Mouse (Mus musculus) heart, embryonic 10.5 days (tissue): ENCODE data around the gene Phtf1. TPM values are rescaled to one million over a fixed set of nuclear protein-coding genes. Genes with fewer than 3 reads are reported as not detected.

Experiments used
- DNase-seq: peaks from one replicate; pipeline ENCODE4 v3.0.0-alpha.2; 2017; ENCODE audit warnings: low spot score
- H3K27ac ChIP-seq: fragments of 300-500 bp; sonication (generic); 2 replicates; pipeline ENCODE4 v1.5.1; 2016; ENCODE audit warnings: mild to moderate bottlenecking
- H3K27me3 ChIP-seq: fragments of 300-500 bp; sonication (generic); 2 replicates; pipeline ENCODE4 v1.6.1; 2016; ENCODE audit warnings: mild to moderate bottlenecking; ENCODE audit not compliant: poor library complexity, insufficient read depth, severe bottlenecking
- H3K36me3 ChIP-seq: fragments of 300-500 bp; sonication (generic); 2 replicates; pipeline ENCODE4 v1.6.1; 2016; ENCODE audit warnings: mild to moderate bottlenecking, moderate library complexity
- H3K4me1 ChIP-seq: fragments of 300-500 bp; sonication (generic); 2 replicates; pipeline ENCODE4 v1.6.1; 2016; ENCODE audit warnings: mild to moderate bottlenecking
- H3K4me3 ChIP-seq: fragments of 300-500 bp; sonication (generic); 2 replicates; pipeline ENCODE4 v1.5.1; 2016; ENCODE audit warnings: mild to moderate bottlenecking, moderate library complexity
- H3K9me3 ChIP-seq: fragments of 300-500 bp; sonication (generic); 2 replicates; pipeline ENCODE4 v1.6.1; 2016; ENCODE audit warnings: mild to moderate bottlenecking, moderate library complexity
- WGBS: fragments of 180-500 bp; shearing (Covaris S2); methylation state at CpG from one replicate; pipeline ENCODE4 v1.1.7; 2016; 5-methylcytosine and 5-hydroxymethylcytosine counted together
- polyA plus RNA-seq: library from polyadenylated mRNA; unstranded; fragments of >200 nt; fragmentation: Nextera tagmentation; extraction: Ambion mirVana; gene quantifications from 2 replicates; pipeline ENCODE4 v1.2.1, GENCODE M21; 2016

Gene Phtf1
- polyA plus RNA-seq, 1 experiment from 2014 or later: 25.4 TPM

DNA sequence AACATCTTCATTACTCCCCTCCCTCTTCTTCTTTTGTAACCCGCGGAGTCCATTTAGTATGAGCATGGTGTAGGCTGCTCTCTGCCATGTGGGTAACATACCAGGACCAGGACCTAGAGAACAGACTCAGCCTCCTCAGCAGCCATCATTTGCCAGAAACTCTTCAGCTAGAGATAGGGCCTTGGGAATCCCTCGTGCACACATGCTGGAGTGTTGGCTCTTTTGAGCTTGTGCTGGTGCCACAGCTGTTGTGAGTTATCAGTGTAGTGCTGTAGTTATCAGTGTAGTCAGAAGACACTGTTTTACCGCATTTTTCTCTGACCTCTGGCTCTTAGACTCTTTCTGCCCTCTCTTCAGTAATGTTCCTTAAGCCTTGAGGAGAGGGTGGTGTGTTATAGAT lies 21.4 kb downstream of the Phtf1 start:
- H3K4me1 ChIP-seq: no peaks in the 10 kb centered on the region
- H3K27me3 ChIP-seq: no peaks in the 10 kb centered on the region
- H3K4me3 ChIP-seq: no peak overlapping the region
- DNase-seq: no peak
- H3K36me3 ChIP-seq: peaks cover 61% of the 10 kb centered on the region
- no peaks in the 10 kb centered on the region for H3K9me3 ChIP-seq
- 73% methylated on average over 4 of the region's 4 CpGs for WGBS
- H3K27ac ChIP-seq: no peak overlapping the region

DNA sequence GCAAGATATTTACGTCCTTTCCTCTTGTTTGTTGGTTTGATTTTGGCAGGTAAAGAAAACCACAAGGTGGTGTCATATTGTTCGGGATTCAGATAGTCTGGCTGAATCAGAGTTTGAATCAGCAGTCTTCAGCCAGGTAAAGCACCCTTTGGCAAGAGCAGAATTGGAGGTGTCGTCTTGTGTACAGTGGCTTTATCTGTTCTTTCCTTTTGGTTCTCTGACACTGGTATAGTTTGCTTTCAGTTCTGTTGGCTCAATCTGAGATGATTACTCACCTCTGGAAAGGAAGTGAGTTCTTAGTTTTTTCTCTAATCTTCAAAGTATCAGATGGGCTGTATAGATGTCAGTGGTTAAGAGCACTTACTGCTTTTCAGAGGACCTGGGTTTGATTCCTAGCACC lies 23.4 kb downstream of the Phtf1 start:
- no peaks in the 10 kb centered on the region for H3K9me3 ChIP-seq
- H3K27me3 ChIP-seq: no peaks in the 10 kb centered on the region
- no peak overlapping the region for H3K27ac ChIP-seq
- H3K36me3 ChIP-seq: peaks cover 58% of the 10 kb centered on the region
- H3K4me3 ChIP-seq: no peak overlapping the region
- H3K4me1 ChIP-seq: peaks cover 11% of the 10 kb centered on the region; the same call in 1 of the 2 replicates
- WGBS: 92% methylated on average over 3 of the region's 3 CpGs
- no peak for DNase-seq

DNA sequence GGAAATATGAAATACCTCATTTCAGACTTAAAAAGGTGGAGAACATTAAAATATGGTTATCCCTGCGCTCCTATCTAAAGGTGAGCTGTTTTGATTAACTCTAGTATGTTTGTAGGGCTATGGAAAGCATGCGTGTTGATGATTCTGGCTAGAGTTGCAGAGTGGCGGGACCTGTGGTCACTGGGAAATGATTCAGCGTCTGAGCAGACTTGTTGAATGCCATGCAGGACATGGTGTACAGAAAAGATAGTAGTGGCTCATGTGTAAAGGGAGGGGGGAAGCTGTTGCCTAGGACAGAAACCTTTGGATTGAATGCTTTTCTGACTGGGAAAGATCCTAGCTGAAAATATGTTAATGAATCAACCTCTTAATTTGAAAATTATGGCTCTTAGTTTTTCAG lies 30.8 kb downstream of the Phtf1 start:
- Histone ChIP-seq H3K4me1 (peaks cover 12% of the 10 kb centered on the region; the same call in 1 of the 2 replicates), H3K9me3 (no peaks in the 10 kb centered on the region), H3K27ac (no peak overlapping the region), H3K4me3 (no peak overlapping the region), H3K36me3 (peaks cover 51% of the 10 kb centered on the region), H3K27me3 (no peaks in the 10 kb centered on the region)
- no peak for DNase-seq
- 84% methylated on average over 4 of the region's 4 CpGs for WGBS

DNA sequence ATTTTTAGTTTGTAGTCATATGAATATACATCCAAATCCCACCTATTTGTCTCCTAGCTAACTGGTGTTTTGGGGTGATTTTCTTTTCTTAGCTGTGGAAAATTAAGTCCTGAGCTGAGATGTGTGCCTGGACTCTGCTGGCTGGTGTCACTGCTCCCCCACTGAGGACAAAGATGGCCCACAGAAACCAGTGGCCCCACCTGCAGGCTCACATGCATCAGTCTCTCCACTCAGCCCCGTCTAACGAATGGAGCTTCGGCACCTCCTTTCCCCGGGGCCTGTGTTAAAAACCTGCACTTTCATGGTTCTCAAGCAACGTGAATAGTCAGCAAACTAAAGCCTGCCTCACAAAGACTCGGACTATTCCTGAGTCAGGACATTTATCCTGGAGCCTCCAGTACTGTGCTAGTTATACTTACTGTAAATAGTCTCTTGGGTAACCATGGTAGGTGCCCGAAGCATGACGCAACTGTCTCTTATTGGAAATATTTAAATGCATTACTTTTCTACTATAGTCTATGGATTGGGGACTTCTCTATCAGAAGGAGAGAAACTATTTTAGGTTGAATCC lies 39.1 kb downstream of the Phtf1 start:
- H3K27ac ChIP-seq: no peak overlapping the region
- H3K36me3 ChIP-seq: peaks cover 55% of the 10 kb centered on the region
- H3K9me3 ChIP-seq: no peaks in the 10 kb centered on the region
- H3K4me1 ChIP-seq: no peaks in the 10 kb centered on the region
- no peak overlapping the region for H3K4me3 ChIP-seq
- no peak for DNase-seq
- 89% methylated on average over 8 of the region's 8 CpGs for WGBS
- H3K27me3 ChIP-seq: no peaks in the 10 kb centered on the region

DNA sequence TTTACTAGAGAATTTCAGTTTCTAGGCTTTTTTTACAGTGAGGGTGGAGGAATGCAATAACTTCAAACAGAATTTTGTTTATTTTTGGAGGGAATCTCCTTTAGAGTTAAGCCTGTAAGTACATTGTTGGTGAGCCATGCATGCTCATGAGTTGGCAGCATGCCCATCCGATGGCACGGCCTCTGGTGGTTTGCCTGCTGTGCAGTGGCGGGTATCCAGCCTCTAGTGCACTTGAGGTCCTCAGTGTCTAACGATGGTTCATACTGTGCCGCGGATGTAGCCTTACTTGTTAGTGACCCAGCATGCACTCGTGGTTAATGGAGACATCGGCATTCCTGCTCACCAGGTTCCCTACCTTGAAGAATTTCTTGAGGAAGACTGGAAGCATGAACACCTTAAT lies 39.6 kb downstream of the Phtf1 start:
- WGBS: 90% methylated on average over 8 of the region's 8 CpGs
- Histone ChIP-seq H3K36me3 (peaks cover 60% of the 10 kb centered on the region), H3K27me3 (no peaks in the 10 kb centered on the region), H3K27ac (no peak overlapping the region), H3K9me3 (no peaks in the 10 kb centered on the region), H3K4me3 (no peak overlapping the region), H3K4me1 (no peaks in the 10 kb centered on the region)
- no peak for DNase-seq

DNA sequence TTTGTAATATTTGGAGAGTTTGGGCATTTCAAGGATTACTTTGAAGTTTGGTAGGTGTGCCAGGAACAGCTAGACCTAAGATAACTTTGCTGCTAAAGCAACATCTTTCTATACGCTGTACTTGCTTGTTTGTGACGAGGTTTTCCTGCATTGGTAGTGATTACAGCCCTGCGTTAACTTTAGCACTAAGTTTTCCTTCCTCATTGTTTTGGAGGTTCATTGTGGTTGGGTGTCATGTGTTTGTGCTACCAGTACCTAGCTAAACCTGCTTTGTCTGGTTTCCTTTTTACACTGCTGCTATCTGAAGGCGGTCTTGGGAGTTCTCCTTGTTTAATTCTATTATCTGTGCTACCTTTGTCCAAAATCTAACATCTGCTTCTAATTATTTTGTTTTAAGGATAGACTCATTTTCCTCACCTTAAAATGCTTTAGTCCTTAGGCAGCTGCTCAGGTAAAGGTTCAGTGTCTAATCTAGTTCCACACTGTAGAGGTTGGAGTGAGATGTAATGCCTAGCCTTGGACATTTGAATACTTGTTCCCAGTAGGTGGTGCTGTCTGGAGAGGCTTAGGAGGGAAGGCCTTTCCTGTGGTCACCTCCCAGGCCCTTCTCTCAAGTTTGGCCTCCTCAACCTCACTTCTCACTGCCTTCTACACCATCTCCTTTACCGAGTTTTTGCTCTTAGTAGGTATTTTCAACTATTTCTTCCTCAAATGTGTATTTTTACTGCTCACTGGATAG lies 42.2 kb downstream of the Phtf1 start:
- 88% methylated on average over 5 of the region's 5 CpGs for WGBS
- H3K36me3 ChIP-seq: peaks cover 57% of the 10 kb centered on the region
- DNase-seq: no peak

DNA sequence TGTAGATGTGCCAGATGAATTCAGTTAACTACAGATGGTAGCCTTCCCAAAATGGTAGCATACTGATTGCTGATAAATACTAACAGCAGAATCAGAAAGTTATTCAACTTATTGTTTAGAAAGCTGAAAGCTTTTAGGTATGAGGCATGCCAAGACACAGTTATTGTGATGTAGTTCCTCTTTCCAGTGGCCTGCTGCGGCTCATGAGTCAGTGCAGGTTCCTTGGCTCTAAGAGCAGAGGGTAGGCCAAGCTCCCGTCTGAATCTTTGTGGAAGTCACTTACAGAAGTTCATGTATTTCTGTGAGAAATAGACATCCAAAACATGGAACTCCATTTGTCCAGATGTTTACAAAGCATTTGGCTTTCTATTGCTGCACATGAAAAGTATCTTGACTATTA lies 44.1 kb downstream of the Phtf1 start:
- no peak overlapping the region for H3K27ac ChIP-seq
- 87% methylated on average over 2 of the region's 2 CpGs for WGBS
- H3K27me3 ChIP-seq: no peaks in the 10 kb centered on the region
- peaks cover 57% of the 10 kb centered on the region for H3K36me3 ChIP-seq
- H3K9me3 ChIP-seq: no peaks in the 10 kb centered on the region
- H3K4me1 ChIP-seq: no peaks in the 10 kb centered on the region
- no peak overlapping the region for H3K4me3 ChIP-seq
- DNase-seq: no peak

More for the DNA sequence above, 42.2 kb downstream of the Phtf1 start:
- H3K27ac ChIP-seq: no peak overlapping the region
- H3K27me3 ChIP-seq: no peaks in the 10 kb centered on the region
- no peaks in the 10 kb centered on the region for H3K9me3 ChIP-seq
- no peaks in the 10 kb centered on the region for H3K4me1 ChIP-seq
- H3K4me3 ChIP-seq: no peak overlapping the region

DNA sequence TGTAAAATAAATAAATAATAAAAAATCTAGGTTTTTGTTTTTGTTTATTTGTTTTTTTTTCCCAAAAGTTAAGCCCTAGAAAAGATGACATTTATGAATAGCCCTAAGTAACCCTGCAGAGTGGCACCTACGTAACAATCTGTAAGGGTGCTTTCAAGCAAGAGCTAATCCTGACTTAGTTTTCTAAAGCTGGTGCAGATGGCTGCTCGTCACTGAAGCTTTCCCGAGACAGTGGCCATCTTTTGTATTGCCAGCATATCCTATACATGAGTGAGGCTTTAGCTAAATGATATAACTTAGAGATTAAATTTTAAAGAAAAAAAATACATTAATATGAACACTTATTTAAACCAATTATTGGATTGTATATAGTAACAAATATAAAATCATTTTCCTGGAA lies 50.0 kb downstream of the Phtf1 start:
- Histone ChIP-seq H3K4me3 (no peak overlapping the region), H3K27ac (no peak overlapping the region), H3K9me3 (no peaks in the 10 kb centered on the region), H3K27me3 (no peaks in the 10 kb centered on the region), H3K4me1 (no peaks in the 10 kb centered on the region), H3K36me3 (peaks cover 81% of the 10 kb centered on the region)
- DNase-seq: no peak
- WGBS: 94% methylated on average over 3 of the region's 3 CpGs

DNA sequence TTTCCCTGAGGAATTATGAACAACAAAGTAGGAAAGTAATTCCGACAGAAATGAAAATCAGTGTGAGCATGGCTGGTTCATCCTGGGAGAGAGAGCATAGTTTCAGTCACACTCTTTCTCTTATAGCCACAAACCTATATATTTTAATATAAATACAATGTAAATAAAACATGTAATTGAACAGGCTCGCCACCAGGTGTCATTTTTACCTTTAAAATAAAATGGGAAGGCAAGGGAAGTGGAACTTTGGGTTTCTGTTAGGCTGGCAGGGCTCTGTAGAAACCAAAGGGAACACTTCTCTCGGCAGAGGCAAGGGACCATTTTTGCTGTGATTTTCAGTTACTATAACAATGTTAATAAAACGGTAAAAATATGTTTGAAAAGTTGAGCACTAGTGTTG lies 51.5 kb downstream of the Phtf1 start:
- no peak overlapping the region for H3K27ac ChIP-seq
- H3K4me3 ChIP-seq: no peak overlapping the region
- 74% methylated on average over 4 of the region's 4 CpGs for WGBS
- peaks cover 84% of the 10 kb centered on the region for H3K36me3 ChIP-seq
- no peak for DNase-seq
- H3K27me3 ChIP-seq: no peaks in the 10 kb centered on the region
- H3K4me1 ChIP-seq: no peaks in the 10 kb centered on the region
- H3K9me3 ChIP-seq: no peaks in the 10 kb centered on the region

DNA sequence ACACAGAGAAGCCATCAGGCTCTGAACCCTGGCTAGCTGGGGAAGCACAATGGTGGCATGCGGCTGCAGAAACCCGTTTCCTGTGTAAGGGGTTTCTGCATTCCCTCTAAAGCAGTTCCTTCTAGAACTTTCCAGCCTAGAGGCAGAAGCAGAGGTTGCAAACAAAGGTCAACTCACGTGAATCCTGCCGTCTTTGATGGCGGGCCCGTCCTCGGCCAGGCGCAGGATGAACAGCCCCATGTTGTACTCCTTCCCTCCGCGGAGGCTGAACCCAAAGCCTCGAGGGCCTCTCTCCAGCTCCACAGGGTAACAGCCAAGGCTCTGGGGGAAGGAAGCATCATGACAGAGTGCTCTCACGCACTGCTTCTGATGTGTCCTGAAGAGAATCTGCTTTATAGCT lies 52.2 kb downstream of the Phtf1 start:
- no peak overlapping the region for H3K27ac ChIP-seq
- no peaks in the 10 kb centered on the region for H3K9me3 ChIP-seq
- H3K4me1 ChIP-seq: no peaks in the 10 kb centered on the region
- no peak overlapping the region for H3K4me3 ChIP-seq
- no peak for DNase-seq
- peaks cover 78% of the 10 kb centered on the region for H3K36me3 ChIP-seq
- no peaks in the 10 kb centered on the region for H3K27me3 ChIP-seq
- WGBS: 89% methylated on average over 12 of the region's 12 CpGs

DNA sequence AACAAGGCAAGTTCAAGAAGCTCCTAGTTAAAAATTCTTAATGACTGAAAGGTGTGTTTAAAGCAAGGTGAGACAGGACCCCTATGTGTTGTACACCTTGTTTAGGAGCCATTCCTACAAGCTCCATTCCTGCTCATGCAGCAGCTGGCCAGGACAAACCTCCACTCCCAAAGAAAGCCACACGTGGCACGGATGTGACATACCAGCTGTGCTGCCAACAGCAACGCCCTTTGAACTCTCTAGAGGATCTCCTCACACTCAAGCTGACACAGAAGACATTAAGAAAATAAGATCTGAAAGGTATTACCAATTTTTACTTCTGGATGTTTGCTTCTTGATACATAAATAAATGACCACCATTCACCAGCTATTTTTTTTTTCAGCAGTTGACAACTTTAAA lies 59.0 kb downstream of the Phtf1 start:
- H3K27ac ChIP-seq: no peak overlapping the region
- WGBS: 63% methylated on average over 3 of the region's 3 CpGs
- no peaks in the 10 kb centered on the region for H3K9me3 ChIP-seq
- DNase-seq: no peak
- peaks cover 61% of the 10 kb centered on the region for H3K36me3 ChIP-seq
- H3K27me3 ChIP-seq: no peaks in the 10 kb centered on the region
- no peak overlapping the region for H3K4me3 ChIP-seq
- H3K4me1 ChIP-seq: no peaks in the 10 kb centered on the region

DNA sequence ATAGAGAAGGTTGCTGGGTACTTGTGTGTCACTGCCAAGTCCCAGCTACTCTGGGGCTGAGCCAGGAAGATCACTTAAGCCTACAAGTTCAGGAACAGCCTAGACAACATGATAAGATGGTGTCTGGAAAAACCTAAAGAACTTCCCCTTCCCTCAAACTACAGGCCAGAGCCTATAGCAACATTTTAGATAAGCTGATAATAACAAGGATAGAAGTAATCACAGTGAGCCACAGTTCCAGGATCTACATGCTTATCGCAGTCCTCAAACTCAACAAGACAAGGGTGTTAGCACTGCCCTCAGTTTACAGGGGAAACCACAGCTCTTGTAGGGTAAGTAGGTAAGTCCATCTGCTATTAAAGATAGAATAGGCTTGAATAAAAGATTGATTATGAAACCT lies 64.2 kb downstream of the Phtf1 start:
- Histone ChIP-seq H3K27ac (no peak overlapping the region), H3K4me1 (no peaks in the 10 kb centered on the region), H3K4me3 (no peak overlapping the region), H3K36me3 (peaks cover 45% of the 10 kb centered on the region), H3K9me3 (no peaks in the 10 kb centered on the region), H3K27me3 (no peaks in the 10 kb centered on the region)
- WGBS: 70% methylated on average over 1 of the region's 1 CpGs
- no peak for DNase-seq

DNA sequence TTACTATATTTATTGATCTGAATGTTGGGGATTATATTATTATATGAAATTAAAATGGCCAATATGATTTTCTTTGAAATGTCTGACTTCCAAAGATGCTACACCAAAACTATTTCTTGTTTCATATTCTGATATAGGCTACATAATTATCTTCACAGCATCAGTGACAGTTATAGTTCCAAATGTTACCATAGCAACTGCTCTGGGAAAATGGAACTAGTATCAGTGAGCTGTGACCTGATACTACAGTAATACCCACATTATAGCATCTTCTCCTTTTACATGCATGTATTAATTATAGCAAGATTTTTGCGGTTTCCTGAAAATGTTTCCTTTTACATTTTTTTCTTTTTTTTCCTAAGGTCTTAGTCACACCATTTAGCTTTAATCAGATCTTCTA lies 64.8 kb downstream of the Phtf1 start:
- Histone ChIP-seq H3K36me3 (peaks cover 43% of the 10 kb centered on the region; the same call in 1 of the 2 replicates), H3K27ac (no peak overlapping the region), H3K4me3 (no peak overlapping the region), H3K9me3 (no peaks in the 10 kb centered on the region), H3K27me3 (no peaks in the 10 kb centered on the region), H3K4me1 (no peaks in the 10 kb centered on the region)
- WGBS: 96% methylated on average over 1 of the region's 1 CpGs
- no peak for DNase-seq
